Mouse (Mus musculus): ENCODE measurements at regions not wholly inside any gene's neighbourhood (a gene's known extent, or its start where the extent isn't known, plus 50 kb on each side); places are given as distances from the start of the nearest gene placed in this dataset.

DNA sequence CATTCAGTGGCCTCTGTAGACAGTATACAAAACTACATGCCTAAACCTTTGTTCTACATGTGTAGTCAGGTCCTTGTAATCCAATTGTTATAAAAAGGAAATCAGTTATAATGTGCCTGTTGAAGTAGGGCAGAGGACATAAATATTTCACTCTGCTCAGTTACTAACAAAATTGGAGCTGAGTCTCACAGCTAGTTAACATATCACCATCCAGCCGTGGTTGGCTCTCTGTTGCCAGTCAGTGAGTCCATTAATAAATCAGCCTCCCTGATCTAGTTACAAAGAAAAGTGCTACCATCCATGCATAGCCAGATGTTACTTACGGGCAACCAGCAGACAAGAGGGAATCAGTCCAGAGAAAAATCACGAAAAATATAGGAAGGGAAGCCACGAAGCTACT, 382.8 kb downstream of the Adamts20 start:
- Histone ChIP-seq H3K36me3 (ENCODE audit: control insufficient read depth, insufficient read depth, low read length) (no peaks in the 10 kb centered on the region), H3K27ac (ENCODE audit: low read depth, low read length) (no peak overlapping the region), H3K4me2 (replicated peaks; ENCODE audit: low read depth, low read length) (no peak overlapping the region), H3K4me1 (ENCODE audit: control insufficient read depth, insufficient read depth, low read length) (no peaks in the 10 kb centered on the region), H3K4me3 (ENCODE audit: low read length) (no peak overlapping the region), H3K9me3 (ENCODE audit: control insufficient read depth, low read length) (no peaks in the 10 kb centered on the region), H3K27me3 (ENCODE audit: control insufficient read depth, insufficient read depth, low read length) (no peaks in the 10 kb centered on the region), H3K9ac (ENCODE audit: low read depth, low read length) (no peak overlapping the region)
- no peak for ATAC-seq (ENCODE audit: low FRiP score, low TSS enrichment)
- 51% methylated on average over 4 of the region's 4 CpGs for WGBS

DNA sequence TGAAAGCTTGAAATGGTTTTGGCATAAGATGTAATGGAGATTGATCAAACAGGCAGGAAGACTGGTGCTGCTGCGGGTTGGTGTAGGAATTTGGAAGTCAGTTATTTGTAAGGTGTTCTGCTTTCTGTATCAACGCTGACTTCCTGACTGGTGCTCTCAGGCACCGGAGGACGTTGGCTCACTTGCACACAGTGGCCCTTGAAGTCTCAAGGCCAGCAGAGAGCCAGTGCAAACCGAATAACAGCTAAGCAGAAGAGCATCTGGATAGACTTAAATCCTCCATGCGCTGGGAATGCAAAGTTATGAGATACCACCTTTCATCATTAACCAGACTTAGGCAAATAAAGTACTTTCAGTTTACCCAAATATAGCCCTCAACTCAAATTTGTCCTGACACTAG, 388.2 kb downstream of the Adamts20 start:
- ATAC-seq (ENCODE audit: low FRiP score, low TSS enrichment): no peak
- no peak overlapping the region for H3K9ac ChIP-seq (ENCODE audit: low read depth, low read length)
- H3K4me1 ChIP-seq (ENCODE audit: control insufficient read depth, insufficient read depth, low read length): no peaks in the 10 kb centered on the region
- WGBS: 88% methylated on average over 6 of the region's 6 CpGs
- H3K36me3 ChIP-seq (ENCODE audit: control insufficient read depth, insufficient read depth, low read length): no peaks in the 10 kb centered on the region
- H3K4me3 ChIP-seq (ENCODE audit: low read length): no peak overlapping the region
- no peak overlapping the region for H3K4me2 ChIP-seq (replicated peaks; ENCODE audit: low read depth, low read length)
- H3K27me3 ChIP-seq (ENCODE audit: control insufficient read depth, insufficient read depth, low read length): no peaks in the 10 kb centered on the region
- H3K27ac ChIP-seq (ENCODE audit: low read depth, low read length): no peak overlapping the region
- no peaks in the 10 kb centered on the region for H3K9me3 ChIP-seq (ENCODE audit: control insufficient read depth, low read length)

DNA sequence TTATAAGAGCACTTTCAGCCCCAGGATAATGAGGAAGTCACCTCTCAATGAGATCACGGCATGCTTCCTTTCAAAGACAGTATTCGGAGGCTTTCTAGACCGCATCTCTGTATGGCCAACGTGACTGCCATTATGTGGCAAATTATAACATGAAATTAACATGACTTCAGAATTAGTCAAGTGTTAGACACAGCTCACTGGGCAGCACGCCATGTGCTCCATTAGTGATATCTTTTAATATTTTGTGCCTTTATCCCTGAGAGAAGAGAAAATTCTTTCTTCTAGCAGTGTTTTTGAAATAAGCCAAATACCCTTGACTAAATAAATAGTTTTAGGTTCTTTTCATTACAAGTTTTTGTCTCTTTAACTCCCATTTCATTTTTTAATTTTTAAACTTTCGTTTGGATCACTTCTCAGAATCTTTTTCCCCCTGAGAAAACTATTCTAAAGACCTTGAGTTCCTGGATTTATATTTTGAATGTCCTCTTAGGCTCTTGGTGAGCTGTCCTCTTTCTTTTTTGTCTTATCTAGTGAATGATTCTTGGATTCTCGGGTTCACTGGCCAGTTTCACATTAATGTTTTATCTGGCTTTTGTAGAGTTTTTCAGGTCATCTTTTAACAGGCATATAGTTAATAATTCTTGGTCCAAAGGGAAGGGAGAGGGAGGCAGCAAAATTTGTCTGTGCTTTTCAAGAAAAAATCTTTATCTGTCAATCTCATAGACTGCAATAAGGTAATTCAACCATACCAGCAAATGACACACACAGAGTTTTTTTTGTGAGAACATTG, 390.9 kb downstream of the Adamts20 start:
- WGBS: 85% methylated on average over 7 of the region's 7 CpGs
- no peaks in the 10 kb centered on the region for H3K9me3 ChIP-seq (ENCODE audit: control insufficient read depth, low read length)
- no peaks in the 10 kb centered on the region for H3K4me1 ChIP-seq (ENCODE audit: control insufficient read depth, insufficient read depth, low read length)
- no peaks in the 10 kb centered on the region for H3K27me3 ChIP-seq (ENCODE audit: control insufficient read depth, insufficient read depth, low read length)
- H3K9ac ChIP-seq (ENCODE audit: low read depth, low read length): no peak overlapping the region
- no peak overlapping the region for H3K4me2 ChIP-seq (replicated peaks; ENCODE audit: low read depth, low read length)
- ATAC-seq (ENCODE audit: low FRiP score, low TSS enrichment): no peak
- no peak overlapping the region for H3K4me3 ChIP-seq (ENCODE audit: low read length)
- no peaks in the 10 kb centered on the region for H3K36me3 ChIP-seq (ENCODE audit: control insufficient read depth, insufficient read depth, low read length)
- H3K27ac ChIP-seq (ENCODE audit: low read depth, low read length): no peak overlapping the region

DNA sequence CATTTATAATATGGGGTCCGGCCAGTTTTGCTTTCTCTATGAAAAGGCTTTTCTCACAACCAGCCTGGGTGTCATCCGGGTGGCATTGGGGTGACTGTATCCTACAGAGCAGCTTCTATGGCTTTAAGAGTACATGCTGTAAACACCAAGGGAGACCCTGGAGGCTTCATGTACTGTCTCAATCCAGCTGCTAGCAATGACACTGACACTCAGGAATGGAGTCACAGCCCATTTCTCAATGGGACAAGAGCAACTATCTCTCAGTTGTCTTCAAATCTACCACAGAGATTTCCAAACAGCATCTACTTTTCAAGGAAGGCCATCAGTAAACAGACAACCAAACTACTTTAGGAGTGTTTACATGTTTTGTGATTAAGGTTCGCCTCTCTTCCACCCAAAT, 397.5 kb downstream of the Adamts20 start:
- Histone ChIP-seq H3K27me3 (ENCODE audit: control insufficient read depth, insufficient read depth, low read length) (no peaks in the 10 kb centered on the region), H3K4me2 (replicated peaks; ENCODE audit: low read depth, low read length) (no peak overlapping the region), H3K9ac (ENCODE audit: low read depth, low read length) (no peak overlapping the region), H3K9me3 (ENCODE audit: control insufficient read depth, low read length) (no peaks in the 10 kb centered on the region), H3K4me1 (ENCODE audit: control insufficient read depth, insufficient read depth, low read length) (no peaks in the 10 kb centered on the region), H3K4me3 (ENCODE audit: low read length) (no peak overlapping the region), H3K36me3 (ENCODE audit: control insufficient read depth, insufficient read depth, low read length) (no peaks in the 10 kb centered on the region), H3K27ac (ENCODE audit: low read depth, low read length) (no peak overlapping the region)
- ATAC-seq (ENCODE audit: low FRiP score, low TSS enrichment): no peak
- WGBS: 96% methylated on average over 3 of the region's 3 CpGs

DNA sequence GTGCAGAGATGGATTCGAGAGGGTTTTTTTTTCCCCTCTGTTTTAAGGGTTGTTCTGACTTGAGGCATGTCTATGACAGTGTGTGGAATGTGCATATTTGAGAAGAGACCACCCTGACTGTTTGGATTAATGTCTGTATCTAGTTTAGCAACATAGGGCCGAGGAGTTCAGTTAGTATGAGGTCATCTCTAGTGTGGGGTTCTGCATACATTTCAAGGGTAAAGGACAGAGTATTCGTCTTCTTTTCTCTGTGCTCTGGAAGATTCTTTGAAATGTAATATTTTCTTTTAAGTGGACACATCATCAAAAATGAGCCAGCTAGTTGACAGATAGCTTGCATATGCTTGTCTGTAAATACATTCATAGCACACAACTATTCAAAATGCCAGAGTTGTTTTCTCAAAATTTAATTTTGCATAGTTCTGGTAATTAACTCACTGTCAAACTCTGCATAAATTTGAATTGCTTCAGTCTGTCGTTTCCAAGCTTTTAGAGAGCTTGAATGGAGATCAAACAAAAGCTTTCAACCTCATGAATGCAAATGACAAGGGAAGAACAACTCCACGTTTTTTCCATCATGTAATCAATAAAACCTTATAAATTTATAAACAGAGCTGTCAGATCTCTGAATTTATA, 415.5 kb downstream of the Adamts20 start:
- H3K4me3 ChIP-seq (ENCODE audit: low read length): no peak overlapping the region
- H3K9ac ChIP-seq (ENCODE audit: low read depth, low read length): no peak overlapping the region
- H3K4me1 ChIP-seq (ENCODE audit: control insufficient read depth, insufficient read depth, low read length): no peaks in the 10 kb centered on the region
- no peak overlapping the region for H3K4me2 ChIP-seq (replicated peaks; ENCODE audit: low read depth, low read length)
- no peaks in the 10 kb centered on the region for H3K27me3 ChIP-seq (ENCODE audit: control insufficient read depth, insufficient read depth, low read length)
- WGBS: 57% methylated on average over 5 of the region's 5 CpGs
- H3K9me3 ChIP-seq (ENCODE audit: control insufficient read depth, low read length): peaks cover 2% of the 10 kb centered on the region; the same call in 1 of the 2 replicates
- no peak overlapping the region for H3K27ac ChIP-seq (ENCODE audit: low read depth, low read length)
- ATAC-seq (ENCODE audit: low FRiP score, low TSS enrichment): peak; percentile 35; the same call in 1 of the 2 replicates
- no peaks in the 10 kb centered on the region for H3K36me3 ChIP-seq (ENCODE audit: control insufficient read depth, insufficient read depth, low read length)

DNA sequence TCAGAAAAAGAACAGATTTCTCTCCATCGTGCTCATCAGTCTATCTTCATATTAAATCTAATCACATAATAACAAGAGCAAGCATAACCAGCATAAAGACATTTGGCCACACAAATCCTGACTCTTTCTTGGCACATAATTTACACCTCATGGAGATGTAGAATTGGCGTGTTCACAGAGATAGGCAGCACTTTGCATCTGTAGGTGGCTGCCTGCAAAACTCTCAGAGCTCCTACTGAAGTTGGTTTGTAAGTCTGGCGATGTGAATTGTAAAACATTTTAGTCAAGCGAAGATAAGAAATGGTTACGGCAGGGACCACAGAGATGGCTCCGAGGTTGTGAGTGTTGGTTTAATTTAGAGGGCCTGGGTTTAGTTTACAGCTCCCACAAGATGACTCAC, 419.0 kb downstream of the Adamts20 start:
- Histone ChIP-seq H3K4me3 (ENCODE audit: low read length) (no peak overlapping the region), H3K9ac (ENCODE audit: low read depth, low read length) (no peak overlapping the region), H3K27me3 (ENCODE audit: control insufficient read depth, insufficient read depth, low read length) (no peaks in the 10 kb centered on the region), H3K4me1 (ENCODE audit: control insufficient read depth, insufficient read depth, low read length) (no peaks in the 10 kb centered on the region), H3K27ac (ENCODE audit: low read depth, low read length) (no peak overlapping the region), H3K4me2 (replicated peaks; ENCODE audit: low read depth, low read length) (no peak overlapping the region), H3K36me3 (ENCODE audit: control insufficient read depth, insufficient read depth, low read length) (no peaks in the 10 kb centered on the region), H3K9me3 (ENCODE audit: control insufficient read depth, low read length) (0 out of 2 replicates have a peak, but pooled peaks cover 7% of the 10 kb centered on the region)
- no peak for ATAC-seq (ENCODE audit: low FRiP score, low TSS enrichment)
- 94% methylated on average over 6 of the region's 6 CpGs for WGBS

DNA sequence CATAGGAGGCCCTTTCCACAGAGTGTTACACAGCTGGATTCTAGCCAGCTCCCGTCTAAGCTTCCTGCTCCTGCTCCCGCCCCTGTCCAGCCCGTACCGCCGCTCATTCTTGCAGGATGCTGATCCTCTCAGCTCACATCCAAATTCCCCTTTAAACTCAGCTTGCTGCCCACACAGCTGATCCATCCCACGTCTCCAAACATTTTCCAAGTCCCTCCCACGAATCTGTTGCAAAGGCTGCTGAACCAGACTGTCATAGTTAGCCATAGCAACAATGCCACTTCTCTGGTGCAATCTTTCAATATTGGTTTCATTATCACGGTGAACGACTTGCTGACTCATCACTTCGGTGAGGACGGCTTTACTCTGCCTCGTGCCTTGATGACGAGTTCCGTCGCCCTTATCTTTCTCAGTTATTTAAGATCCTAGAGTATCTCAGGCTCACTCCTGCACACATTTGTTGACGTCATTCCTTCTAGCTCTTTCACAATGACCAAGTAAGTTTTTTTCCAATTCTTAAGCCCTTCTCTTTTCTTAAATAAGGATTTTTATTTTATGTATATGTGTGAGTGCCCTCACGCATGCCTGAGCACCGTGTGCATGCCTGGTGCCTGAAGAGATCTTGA, 420.0 kb downstream of the Adamts20 start:
- no peaks in the 10 kb centered on the region for H3K27me3 ChIP-seq (ENCODE audit: control insufficient read depth, insufficient read depth, low read length)
- no peaks in the 10 kb centered on the region for H3K36me3 ChIP-seq (ENCODE audit: control insufficient read depth, insufficient read depth, low read length)
- no peak overlapping the region for H3K9ac ChIP-seq (ENCODE audit: low read depth, low read length)
- H3K4me2 ChIP-seq (replicated peaks; ENCODE audit: low read depth, low read length): no peak overlapping the region
- WGBS: 72% methylated on average over 18 of the region's 18 CpGs
- no peak overlapping the region for H3K4me3 ChIP-seq (ENCODE audit: low read length)
- H3K4me1 ChIP-seq (ENCODE audit: control insufficient read depth, insufficient read depth, low read length): no peaks in the 10 kb centered on the region
- H3K27ac ChIP-seq (ENCODE audit: low read depth, low read length): no peak overlapping the region
- 0 out of 2 replicates have a peak, but pooled peaks cover 7% of the 10 kb centered on the region for H3K9me3 ChIP-seq (ENCODE audit: control insufficient read depth, low read length)
- ATAC-seq (ENCODE audit: low FRiP score, low TSS enrichment): no peak

DNA sequence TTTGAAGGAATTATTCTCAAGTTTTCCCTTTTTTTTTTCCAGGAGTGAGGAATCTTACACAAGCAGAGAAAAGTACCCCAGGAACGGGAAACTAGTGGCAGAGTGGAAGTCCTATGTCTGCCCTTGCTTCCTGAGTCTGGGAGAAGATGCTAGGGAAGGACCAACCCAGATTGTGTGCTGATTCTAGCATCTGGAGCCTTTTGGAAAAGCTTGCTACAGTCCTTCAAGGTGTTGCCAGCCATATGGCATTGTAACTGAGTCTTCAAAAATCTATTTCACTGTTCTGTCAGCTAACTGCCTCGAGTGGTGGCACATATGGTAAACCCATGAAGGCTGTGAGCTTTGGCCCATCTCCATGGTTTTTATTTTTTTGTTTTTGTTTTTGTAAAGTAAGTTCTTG, 432.3 kb downstream of the Adamts20 start:
- Histone ChIP-seq H3K4me2 (replicated peaks; ENCODE audit: low read depth, low read length) (no peak overlapping the region), H3K4me1 (ENCODE audit: control insufficient read depth, insufficient read depth, low read length) (no peaks in the 10 kb centered on the region), H3K9ac (ENCODE audit: low read depth, low read length) (no peak overlapping the region), H3K4me3 (ENCODE audit: low read length) (no peak overlapping the region), H3K27ac (ENCODE audit: low read depth, low read length) (no peak overlapping the region), H3K27me3 (ENCODE audit: control insufficient read depth, insufficient read depth, low read length) (no peaks in the 10 kb centered on the region), H3K36me3 (ENCODE audit: control insufficient read depth, insufficient read depth, low read length) (no peaks in the 10 kb centered on the region), H3K9me3 (ENCODE audit: control insufficient read depth, low read length) (no peaks in the 10 kb centered on the region)
- WGBS: 71% methylated on average over 2 of the region's 2 CpGs
- ATAC-seq (ENCODE audit: low FRiP score, low TSS enrichment): no peak
